Mouse (Mus musculus): ENCODE data around the gene Mettl15. TPM values are rescaled to one million over a fixed set of nuclear protein-coding genes. Genes with fewer than 3 reads are reported as not detected.

Gene Mettl15
- total and polyA plus RNA-seq, 2 experiments from 2014 or later: 7.9 to 9.6 TPM

- WGBS: 65% methylated on average over 1 of the region's 1 CpGs
- no peak for DNase-seq (ENCODE audit: low spot score)
- no peak for ATAC-seq
Observed at GRCm38 (mm10) chr2:109140330-109140729, 140.2 kb downstream of the Mettl15 start.

GRCm38 (mm10) chr2:109137276-109137675 lies 143.3 kb downstream of the Mettl15 start:
- no peak for TF ChIP-seq CTCF (IDR thresholded peaks at IDR 0.05; ENCODE audit: low read depth)
- H3K4me3 ChIP-seq (ENCODE audit: low read length): no peak overlapping the region
- no peaks in the 10 kb centered on the region for H3K4me1 ChIP-seq (ENCODE audit: insufficient read depth, low read length)
- no peaks in the 10 kb centered on the region for H3K27me3 ChIP-seq (ENCODE audit: insufficient read depth, low read length)
- no peak overlapping the region for H3K9ac ChIP-seq (replicated peaks; ENCODE audit: low read length)
- no peaks in the 10 kb centered on the region for H3K9me3 ChIP-seq (ENCODE audit: low read length)
- ATAC-seq (no peak), DNase-seq (ENCODE audit: low spot score) (peak; percentile 59)
- no peak overlapping the region for H3K27ac ChIP-seq
- WGBS: 72% methylated on average over 6 of the region's 6 CpGs
- H3K4me2 ChIP-seq (ENCODE audit: low read depth, low read length): no peak overlapping the region
- no peaks in the 10 kb centered on the region for H3K36me3 ChIP-seq (ENCODE audit: insufficient read depth, low read length)

More at GRCm38 (mm10) chr2:109140330-109140729, 140.2 kb downstream of the Mettl15 start:
- no peak for TF ChIP-seq CTCF (IDR thresholded peaks at IDR 0.05; ENCODE audit: low read depth)
- Histone ChIP-seq H3K4me3 (ENCODE audit: low read length) (no peak overlapping the region), H3K4me1 (ENCODE audit: insufficient read depth, low read length) (no peaks in the 10 kb centered on the region), H3K9me3 (ENCODE audit: low read length) (no peaks in the 10 kb centered on the region), H3K4me2 (ENCODE audit: low read depth, low read length) (no peak overlapping the region), H3K9ac (replicated peaks; ENCODE audit: low read length) (no peak overlapping the region), H3K36me3 (ENCODE audit: insufficient read depth, low read length) (no peaks in the 10 kb centered on the region), H3K27me3 (ENCODE audit: insufficient read depth, low read length) (no peaks in the 10 kb centered on the region), H3K27ac (no peak overlapping the region)

GRCm38 (mm10) chr2:109130718-109131117 lies 149.8 kb downstream of the Mettl15 start:
- Histone ChIP-seq H3K9me3 (ENCODE audit: low read length) (no peaks in the 10 kb centered on the region), H3K27ac (no peak overlapping the region), H3K9ac (replicated peaks; ENCODE audit: low read length) (no peak overlapping the region), H3K4me3 (ENCODE audit: low read length) (no peak overlapping the region), H3K4me1 (ENCODE audit: insufficient read depth, low read length) (no peaks in the 10 kb centered on the region), H3K4me2 (ENCODE audit: low read depth, low read length) (no peak overlapping the region), H3K27me3 (ENCODE audit: insufficient read depth, low read length) (no peaks in the 10 kb centered on the region), H3K36me3 (ENCODE audit: insufficient read depth, low read length) (no peaks in the 10 kb centered on the region)
- 91% methylated on average over 3 of the region's 3 CpGs for WGBS
- ATAC-seq (no peak), DNase-seq (ENCODE audit: low spot score) (no peak)
- no peak for TF ChIP-seq CTCF (IDR thresholded peaks at IDR 0.05; ENCODE audit: low read depth)

GRCm38 (mm10) chr2:109129921-109130320 lies 150.6 kb downstream of the Mettl15 start:
- H3K9me3 ChIP-seq (ENCODE audit: low read length): no peaks in the 10 kb centered on the region
- no peaks in the 10 kb centered on the region for H3K36me3 ChIP-seq (ENCODE audit: insufficient read depth, low read length)
- ATAC-seq (no peak), DNase-seq (ENCODE audit: low spot score) (no peak)
- H3K4me2 ChIP-seq (ENCODE audit: low read depth, low read length): no peak overlapping the region
- no peak overlapping the region for H3K4me3 ChIP-seq (ENCODE audit: low read length)
- no peak for TF ChIP-seq CTCF (IDR thresholded peaks at IDR 0.05; ENCODE audit: low read depth)
- no peaks in the 10 kb centered on the region for H3K27me3 ChIP-seq (ENCODE audit: insufficient read depth, low read length)
- H3K27ac ChIP-seq: no peak overlapping the region
- no peak overlapping the region for H3K9ac ChIP-seq (replicated peaks; ENCODE audit: low read length)
- no peaks in the 10 kb centered on the region for H3K4me1 ChIP-seq (ENCODE audit: insufficient read depth, low read length)
- WGBS: 84% methylated on average over 3 of the region's 3 CpGs

- no peak overlapping the region for H3K4me3 ChIP-seq (ENCODE audit: low read length)
- H3K4me1 ChIP-seq (ENCODE audit: insufficient read depth, low read length): no peaks in the 10 kb centered on the region
- H3K36me3 ChIP-seq (ENCODE audit: insufficient read depth, low read length): no peaks in the 10 kb centered on the region
- no peak for TF ChIP-seq CTCF (IDR thresholded peaks at IDR 0.05; ENCODE audit: low read depth)
- no peak overlapping the region for H3K4me2 ChIP-seq (ENCODE audit: low read depth, low read length)
- no peak overlapping the region for H3K9ac ChIP-seq (replicated peaks; ENCODE audit: low read length)
- no peaks in the 10 kb centered on the region for H3K9me3 ChIP-seq (ENCODE audit: low read length)
- no peaks in the 10 kb centered on the region for H3K27me3 ChIP-seq (ENCODE audit: insufficient read depth, low read length)
- H3K27ac ChIP-seq: no peak overlapping the region
- DNase-seq (ENCODE audit: low spot score): no peak
- ATAC-seq: no peak
- WGBS: 27% methylated on average over 3 of the region's 3 CpGs
Observed at GRCm38 (mm10) chr2:109105773-109106484, 174.6 kb downstream of the Mettl15 start.

- 62% methylated on average over 2 of the region's 2 CpGs for WGBS
Observed at GRCm38 (mm10) chr2:109049686-109050085, 230.9 kb downstream of the Mettl15 start.

More at GRCm38 (mm10) chr2:109049686-109050085, 230.9 kb downstream of the Mettl15 start:
- H3K36me3 ChIP-seq (ENCODE audit: insufficient read depth, low read length): no peaks in the 10 kb centered on the region
- ATAC-seq: no peak
- H3K27me3 ChIP-seq (ENCODE audit: insufficient read depth, low read length): no peaks in the 10 kb centered on the region
- H3K9ac ChIP-seq (replicated peaks; ENCODE audit: low read length): no peak overlapping the region
- H3K4me2 ChIP-seq (ENCODE audit: low read depth, low read length): no peak overlapping the region
- no peaks in the 10 kb centered on the region for H3K4me1 ChIP-seq (ENCODE audit: insufficient read depth, low read length)
- no peak overlapping the region for H3K27ac ChIP-seq
- no peak for TF ChIP-seq CTCF (IDR thresholded peaks at IDR 0.05; ENCODE audit: low read depth)
- no peak overlapping the region for H3K4me3 ChIP-seq (ENCODE audit: low read length)
- DNase-seq (ENCODE audit: low spot score): no peak
- no peaks in the 10 kb centered on the region for H3K9me3 ChIP-seq (ENCODE audit: low read length)

Small RNAs within 50 kb of the gene (microRNA-seq; reads per million reads assigned to microRNA genes)
- 0 reads per million in 2 experiments for gene Gm24115

Other genes with a start within 250 kb of the Mettl15 start
- gene Kif18a, start within 50 bp of the Mettl15 start, total RNA-seq (2014; rRNA removed): 3.0 and 3.3 TPM in 2 replicates
- 3.5 and 4.4 TPM in 2 replicates for gene Kif18a, start within 50 bp of the Mettl15 start, polyA plus RNA-seq (2015; fragmentation: Nextera tagmentation; extraction: Ambion mirVana)